Mouse (Mus musculus) stomach, postnatal 0 days (tissue): ENCODE data around the gene Asic3.

ENCODE experiments used
- CTCF ChIP-seq: IDR thresholded peaks from 2 replicates; pipeline ENCODE4 v1.5.1; 2016; ENCODE audit warnings: antibody characterized with exemption, low read depth, mild to moderate bottlenecking, moderate library complexity
- EP300 ChIP-seq: optimal IDR thresholded peaks from 2 replicates; pipeline ENCODE3; 2016; ENCODE audit warnings: antibody characterized with exemption

- TF ChIP-seq CTCF, result no peak
- no peak for TF ChIP-seq EP300
These were observed 1.1 kb upstream of the Asic3 start for GRCm38 (mm10) chr5:24412063-24412462.
